Mouse (Mus musculus) liver, embryonic 14.5 days (tissue): ENCODE data around the gene Arfgef3.

Experiments used
- CTCF ChIP-seq: IDR thresholded peaks from 2 replicates; pipeline ENCODE4 v1.5.1; 2016; ENCODE audit warnings: antibody characterized with exemption, low read depth, control low read depth
- EP300 ChIP-seq: IDR thresholded peaks from 2 replicates; pipeline ENCODE4 v1.6.1; 2016; ENCODE audit warnings: antibody characterized with exemption, low read depth

GRCm38 (mm10) chr10:18642854-18643253 is 100.9 kb downstream of the Arfgef3 start:
- TF ChIP-seq CTCF (no peak), EP300 (no peak)
